Mouse (Mus musculus): ENCODE data around the gene Crebbp. TPM values are rescaled to one million over a fixed set of nuclear protein-coding genes. Genes with fewer than 3 reads are reported as not detected.

Crebbp gene
- total RNA-seq, 1 experiment from 2014 or later: 91.4 TPM

DNA sequence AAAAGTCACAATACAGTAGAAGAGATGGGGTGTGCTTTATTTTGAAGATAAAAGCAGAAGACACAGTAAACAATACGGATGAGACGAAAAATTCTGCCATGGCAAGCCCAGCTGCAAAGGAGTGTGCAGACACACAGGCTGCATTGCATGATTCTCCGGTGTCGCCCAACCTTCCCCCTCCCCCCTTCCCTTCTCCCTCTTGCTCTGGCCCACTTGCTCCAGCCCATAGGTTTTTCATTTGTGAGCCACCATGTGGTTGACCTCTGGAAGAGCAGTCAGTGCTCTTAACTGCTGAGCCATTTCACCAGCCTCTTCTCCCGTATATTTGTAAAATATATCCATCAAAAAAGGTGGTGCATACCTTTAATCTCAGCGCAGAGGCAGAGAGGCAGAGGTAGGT lies 139.5 kb downstream of the Crebbp start:
- ATAC-seq (ENCODE audit: extremely low read depth, insufficient number of reproducible peaks, low FRiP score, poor library complexity, severe bottlenecking): no peak

DNA sequence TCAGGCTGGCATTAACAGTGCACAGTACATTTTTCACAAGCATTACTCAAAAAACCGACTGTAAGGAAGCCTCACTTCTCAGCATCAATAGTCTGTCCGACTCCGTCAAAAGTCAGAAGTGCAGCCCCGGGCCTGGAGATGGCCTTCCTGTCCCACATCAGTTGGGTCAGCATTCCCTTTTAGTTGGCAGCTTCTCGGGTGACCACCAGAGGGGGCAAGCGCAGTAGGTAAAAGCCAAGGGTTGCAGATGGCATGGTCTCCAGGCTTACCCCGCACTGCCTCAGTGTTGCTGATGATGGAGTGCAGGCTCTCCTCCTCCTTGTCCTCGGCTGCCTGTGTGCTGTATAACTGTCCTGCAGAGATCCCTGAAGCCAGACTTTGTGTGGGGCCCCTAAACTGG lies 145.2 kb downstream of the Crebbp start:
- peak; percentile 30; the same call in 1 of the 2 replicates for ATAC-seq (ENCODE audit: extremely low read depth, insufficient number of reproducible peaks, low FRiP score, poor library complexity, severe bottlenecking)

GRCm38 (mm10) chr16:4064945-4065344 lies 148.9 kb downstream of the Crebbp start:
- ATAC-seq (ENCODE audit: extremely low read depth, insufficient number of reproducible peaks, low FRiP score, poor library complexity, severe bottlenecking): no peak

DNA sequence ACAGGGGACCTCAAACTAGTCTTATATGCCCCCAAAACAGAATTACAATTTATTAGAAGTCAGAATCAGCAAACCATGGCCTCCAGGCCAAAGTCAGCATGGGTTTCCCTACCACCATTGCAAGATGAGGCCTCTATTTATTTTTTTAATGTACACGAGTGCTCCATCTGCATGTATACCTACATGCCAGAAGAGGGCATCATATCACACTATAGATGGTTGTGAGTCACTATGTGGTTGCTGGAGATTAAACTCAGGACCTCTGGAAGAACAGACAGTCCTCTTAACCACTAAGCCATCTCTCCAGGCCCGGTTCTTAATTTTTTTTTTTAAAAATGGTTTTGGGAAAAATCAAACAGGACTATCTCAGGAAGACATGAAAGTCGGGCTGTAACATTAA lies 160.0 kb downstream of the Crebbp start:
- no peak for ATAC-seq (ENCODE audit: extremely low read depth, insufficient number of reproducible peaks, low FRiP score, poor library complexity, severe bottlenecking)

DNA sequence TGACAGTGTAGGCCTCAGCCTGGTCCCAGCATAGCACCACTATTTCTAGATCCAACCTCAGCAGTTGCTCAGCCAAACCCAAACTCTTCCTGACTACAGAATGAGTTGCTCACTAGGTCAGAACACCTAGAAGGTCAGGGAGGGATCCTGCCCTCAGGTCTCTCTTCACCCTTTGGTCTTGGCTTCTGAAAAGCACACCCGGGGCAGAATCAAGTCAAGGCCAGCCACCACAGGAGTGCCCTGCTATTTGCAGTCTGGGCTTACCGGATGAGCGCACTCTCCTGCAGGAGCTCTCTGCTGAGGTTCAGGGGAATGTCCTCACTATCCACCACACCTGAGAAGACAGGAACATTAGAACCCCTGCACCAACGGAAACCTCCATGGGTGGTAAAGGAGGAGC lies 161.2 kb downstream of the Crebbp start:
- ATAC-seq (ENCODE audit: extremely low read depth, insufficient number of reproducible peaks, low FRiP score, poor library complexity, severe bottlenecking): no peak

- no peak for ATAC-seq (ENCODE audit: extremely low read depth, insufficient number of reproducible peaks, low FRiP score, poor library complexity, severe bottlenecking)
Measured at GRCm38 (mm10) chr16:4045524-4045923, 168.3 kb downstream of the Crebbp start.

- ATAC-seq (ENCODE audit: extremely low read depth, insufficient number of reproducible peaks, low FRiP score, poor library complexity, severe bottlenecking): no peak
Measured at GRCm38 (mm10) chr16:4044093-4044492, 169.7 kb downstream of the Crebbp start.

DNA sequence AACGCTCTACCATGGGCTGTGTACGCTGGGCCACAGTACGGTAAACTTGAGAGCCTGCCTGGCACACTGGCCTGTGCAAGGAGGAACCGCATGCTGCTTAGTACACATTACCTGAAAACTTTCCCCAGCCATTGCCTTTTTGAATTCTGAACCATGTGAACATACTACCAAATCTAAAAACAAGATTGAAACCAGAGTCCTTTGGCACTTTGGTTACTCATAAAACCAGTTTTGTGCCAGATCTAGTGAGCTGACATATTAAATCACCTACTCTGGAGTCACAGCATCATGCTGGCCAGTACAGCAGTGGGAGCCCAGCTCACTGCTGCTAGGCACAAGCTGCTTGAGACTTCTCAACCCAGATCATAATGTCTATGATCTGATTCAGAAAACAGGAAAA lies 172.2 kb downstream of the Crebbp start:
- no peak for ATAC-seq (ENCODE audit: extremely low read depth, insufficient number of reproducible peaks, low FRiP score, poor library complexity, severe bottlenecking)

DNA sequence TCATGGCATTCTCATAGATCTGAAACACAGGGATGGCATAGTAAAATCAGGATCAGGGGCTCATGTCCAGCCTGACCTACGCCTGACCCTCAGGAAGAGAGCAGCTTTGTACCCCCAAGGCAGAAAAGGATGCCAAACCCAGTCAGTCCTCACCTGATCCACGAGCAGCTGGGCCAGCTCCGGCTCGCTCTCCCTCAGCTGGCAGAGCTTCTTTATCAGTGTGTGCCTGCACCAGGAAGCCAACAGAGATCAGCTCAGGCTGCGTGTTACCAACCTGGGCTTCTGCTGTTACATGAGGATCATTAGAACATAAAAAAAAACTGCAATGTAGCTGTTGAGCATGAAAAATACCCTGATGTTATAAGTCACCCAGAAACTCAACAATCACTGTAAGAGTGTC lies 173.6 kb downstream of the Crebbp start:
- ATAC-seq (ENCODE audit: extremely low read depth, insufficient number of reproducible peaks, low FRiP score, poor library complexity, severe bottlenecking): no peak

GRCm38 (mm10) chr16:4037690-4038089 lies 176.1 kb downstream of the Crebbp start:
- ATAC-seq (ENCODE audit: extremely low read depth, insufficient number of reproducible peaks, low FRiP score, poor library complexity, severe bottlenecking): no peak

- ATAC-seq (ENCODE audit: extremely low read depth, insufficient number of reproducible peaks, low FRiP score, poor library complexity, severe bottlenecking): no peak
Measured at GRCm38 (mm10) chr16:4036807-4037206, 177.0 kb downstream of the Crebbp start, which contains the start of gene Dnase1. Gene Dnase1, plus strand, starts transcription at chr16:4036942.

GRCm38 (mm10) chr16:4035575-4035974 lies 178.2 kb downstream of the Crebbp start:
- no peak for ATAC-seq (ENCODE audit: extremely low read depth, insufficient number of reproducible peaks, low FRiP score, poor library complexity, severe bottlenecking)

DNA sequence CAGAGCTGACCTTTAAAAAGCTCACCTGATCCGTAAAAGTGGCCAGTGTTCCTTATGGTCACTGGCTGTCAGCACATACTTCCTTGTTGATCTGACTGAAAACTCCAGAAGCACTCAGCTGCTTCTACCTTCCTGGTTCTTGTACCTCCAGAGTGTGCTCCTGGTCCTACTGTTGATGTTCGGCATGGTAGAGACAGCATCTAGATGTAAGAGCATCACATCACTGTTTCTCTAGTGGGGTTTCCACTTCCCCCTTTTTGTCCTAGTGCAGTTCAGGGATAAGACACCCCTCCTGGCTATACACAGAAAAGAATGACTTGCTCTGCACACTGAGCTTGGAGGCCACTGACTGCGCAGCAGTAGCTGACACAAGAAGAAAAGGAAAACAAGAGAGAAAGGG lies 179.3 kb downstream of the Crebbp start:
- ATAC-seq (ENCODE audit: extremely low read depth, insufficient number of reproducible peaks, low FRiP score, poor library complexity, severe bottlenecking): no peak

- no peak for ATAC-seq (ENCODE audit: extremely low read depth, insufficient number of reproducible peaks, low FRiP score, poor library complexity, severe bottlenecking)
Measured at GRCm38 (mm10) chr16:4033971-4034370, 179.8 kb downstream of the Crebbp start.

DNA sequence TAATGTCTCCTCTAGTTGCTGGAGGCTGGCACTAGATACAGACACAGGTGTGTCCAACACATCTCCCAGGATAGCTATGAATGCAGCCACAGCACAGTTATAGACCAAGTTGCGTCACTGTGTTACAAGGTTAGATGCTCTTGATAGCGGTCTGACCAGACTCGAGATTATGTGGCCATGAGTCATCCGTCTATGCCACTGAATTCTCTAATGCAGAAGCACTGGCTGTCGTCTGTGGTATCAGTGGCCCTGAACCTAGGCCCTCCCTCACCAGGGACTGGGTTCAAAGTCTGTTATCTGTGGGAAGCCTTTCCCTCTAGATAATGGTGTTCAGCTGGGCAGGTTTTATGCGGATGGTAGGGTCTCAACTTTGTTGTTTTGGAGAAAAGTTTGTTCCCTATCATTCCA lies 181.5 kb downstream of the Crebbp start:
- no peak for ATAC-seq (ENCODE audit: extremely low read depth, insufficient number of reproducible peaks, low FRiP score, poor library complexity, severe bottlenecking)

- no peak for ATAC-seq (ENCODE audit: extremely low read depth, insufficient number of reproducible peaks, low FRiP score, poor library complexity, severe bottlenecking)
Measured at GRCm38 (mm10) chr16:4031441-4032274, 182.1 kb downstream of the Crebbp start.

Other genes starting within 250 kb of the Crebbp start
- 14.0 and 14.2 TPM in 2 replicates for gene Nlrc3, start 237.4 kb downstream of the Crebbp start, total RNA-seq (2017)
- 40.1 and 52.5 TPM in 2 replicates for gene Slx4, start 210.2 kb downstream of the Crebbp start, total RNA-seq (2017)
- 0.37 and 0.47 TPM in 2 replicates for gene Dnase1, start 177.1 kb downstream of the Crebbp start, total RNA-seq (2017)
- gene Trap1, start 136.2 kb downstream of the Crebbp start, total RNA-seq (2017): 43.1 and 47.7 TPM in 2 replicates
- gene Adcy9, start 206.5 kb upstream of the Crebbp start, total RNA-seq (2017): 2.3 and 2.6 TPM in 2 replicates

Measured in neutrophil, adult 5-6 weeks (primary cell).